Mouse (Mus musculus) forebrain, embryonic 10.5 days (tissue): ENCODE measurements at regions not wholly inside any gene's neighbourhood (a gene's known extent, or its start where the extent isn't known, plus 50 kb on each side); places are given as distances from the start of the nearest gene placed in this dataset.

Experiments
- DNase-seq: peaks from one replicate; pipeline ENCODE4 v3.0.0-alpha.2; 2017; ENCODE audit warnings: low spot score; ENCODE audit errors: extremely low spot score
- H3K27ac ChIP-seq: fragments of 300-500 bp; sonication (generic); 2 replicates; pipeline ENCODE4 v1.5.1; 2016; ENCODE audit warnings: mild to moderate bottlenecking
- H3K27me3 ChIP-seq: fragments of 300-500 bp; sonication (generic); 2 replicates; pipeline ENCODE4 v1.6.1; 2016; ENCODE audit warnings: mild to moderate bottlenecking; ENCODE audit not compliant: poor library complexity, severe bottlenecking
- H3K36me3 ChIP-seq: fragments of 300-500 bp; sonication (generic); replicated peaks from 2 replicates; pipeline ENCODE4 v1.6.1; 2016; ENCODE audit warnings: mild to moderate bottlenecking, moderate library complexity
- H3K4me1 ChIP-seq: fragments of 300-500 bp; sonication (generic); 2 replicates; pipeline ENCODE4 v1.6.1; 2016
- H3K4me3 ChIP-seq: fragments of 300-500 bp; sonication (generic); 2 replicates; pipeline ENCODE4 v1.5.1; 2016; ENCODE audit warnings: mild to moderate bottlenecking, moderate library complexity
- H3K9me3 ChIP-seq: fragments of 300-500 bp; sonication (generic); 2 replicates; pipeline ENCODE4 v1.6.1; 2016; ENCODE audit warnings: mild to moderate bottlenecking, moderate library complexity
- WGBS: fragments of 180-500 bp; shearing (Covaris S2); methylation state at CpG from one replicate; pipeline ENCODE4 v1.1.7; 2016; 5-methylcytosine and 5-hydroxymethylcytosine counted together

- H3K27ac ChIP-seq, result no peak overlapping the region
- 84% methylated on average over 3 of the region's 3 CpGs for WGBS
- DNase-seq, result no peak
Observed at GRCm38 (mm10) chr5:74776081-74776480, 73.4 kb upstream of the Lnx1 start.

DNA sequence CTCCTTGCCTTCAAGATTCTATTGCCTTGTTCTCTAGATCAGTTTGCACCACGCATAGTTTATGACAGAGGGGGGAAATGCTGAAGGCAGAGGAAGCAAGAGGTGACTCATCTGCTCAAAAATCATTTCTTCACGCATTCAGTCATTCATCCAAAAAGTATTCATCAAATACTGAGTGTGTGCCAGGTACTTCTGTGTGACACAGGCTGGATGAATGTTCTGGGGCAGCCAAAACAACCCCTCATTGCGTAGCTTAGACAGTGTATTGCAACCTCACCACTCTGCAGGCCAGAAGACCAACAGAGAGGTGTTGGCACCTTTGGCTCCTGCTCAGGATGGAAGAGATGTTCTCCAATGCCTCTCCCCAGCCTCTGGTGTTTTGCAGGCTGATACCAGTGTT is 72.9 kb upstream of the Lnx1 start:
- no peak for DNase-seq
- Histone ChIP-seq H3K27me3 (no peaks in the 10 kb centered on the region), H3K27ac (no peak overlapping the region), H3K36me3 (no peaks in the 10 kb centered on the region), H3K9me3 (no peaks in the 10 kb centered on the region), H3K4me3 (no peak overlapping the region), H3K4me1 (no peaks in the 10 kb centered on the region)
- 88% methylated on average over 3 of the region's 3 CpGs for WGBS

More at GRCm38 (mm10) chr5:74776081-74776480, 73.4 kb upstream of the Lnx1 start:
- Histone ChIP-seq H3K27me3 (no peaks in the 10 kb centered on the region), H3K9me3 (no peaks in the 10 kb centered on the region), H3K4me3 (no peak overlapping the region), H3K4me1 (no peaks in the 10 kb centered on the region), H3K36me3 (no peaks in the 10 kb centered on the region)

- no peaks in the 10 kb centered on the region for H3K4me1 ChIP-seq
- no peak overlapping the region for H3K4me3 ChIP-seq
- H3K9me3 ChIP-seq, result no peaks in the 10 kb centered on the region
- no peak for DNase-seq
- no peaks in the 10 kb centered on the region for H3K27me3 ChIP-seq
- WGBS, result 86% methylated on average over 14 of the region's 14 CpGs
- no peak overlapping the region for H3K27ac ChIP-seq
- no peaks in the 10 kb centered on the region for H3K36me3 ChIP-seq
Observed at GRCm38 (mm10) chr5:74773558-74774429, 71.1 kb upstream of the Lnx1 start.

- 81% methylated on average over 7 of the region's 7 CpGs for WGBS
- Histone ChIP-seq H3K4me3 (no peak overlapping the region), H3K36me3 (no peaks in the 10 kb centered on the region), H3K9me3 (no peaks in the 10 kb centered on the region), H3K4me1 (no peaks in the 10 kb centered on the region), H3K27ac (no peak overlapping the region), H3K27me3 (0 out of 2 replicates have a peak, but pooled peaks cover 12% of the 10 kb centered on the region)
- DNase-seq, result no peak
Observed at GRCm38 (mm10) chr5:74771121-74771520, 68.4 kb upstream of the Lnx1 start.

DNA sequence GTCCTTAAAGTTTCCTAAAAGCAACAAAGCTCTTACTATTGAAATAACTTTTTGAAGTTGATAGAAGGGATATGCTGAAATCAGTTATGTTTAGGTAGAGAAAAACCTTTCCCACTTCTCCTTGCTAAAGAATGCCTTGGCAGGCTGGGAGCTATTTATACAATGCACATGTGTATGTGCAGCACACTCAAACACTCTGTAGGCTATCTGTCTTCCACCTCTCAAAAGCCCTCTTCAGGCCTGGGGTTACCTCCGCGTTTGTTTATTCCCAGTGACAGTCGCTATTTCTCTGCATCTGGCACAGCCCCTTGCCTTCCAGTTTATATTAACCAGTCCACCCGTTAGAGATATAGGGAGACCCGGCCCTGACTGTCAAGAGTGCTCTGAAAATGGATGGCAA is 66.3 kb upstream of the Lnx1 start:
- 87% methylated on average over 5 of the region's 5 CpGs for WGBS
- no peaks in the 10 kb centered on the region for H3K9me3 ChIP-seq
- no peak for DNase-seq
- no peaks in the 10 kb centered on the region for H3K36me3 ChIP-seq
- no peak overlapping the region for H3K27ac ChIP-seq
- peaks cover 13% of the 10 kb centered on the region; the same call in 1 of the 2 replicates for H3K4me1 ChIP-seq
- H3K27me3 ChIP-seq, result 0 out of 2 replicates have a peak, but pooled peaks cover 13% of the 10 kb centered on the region
- H3K4me3 ChIP-seq, result no peak overlapping the region

DNA sequence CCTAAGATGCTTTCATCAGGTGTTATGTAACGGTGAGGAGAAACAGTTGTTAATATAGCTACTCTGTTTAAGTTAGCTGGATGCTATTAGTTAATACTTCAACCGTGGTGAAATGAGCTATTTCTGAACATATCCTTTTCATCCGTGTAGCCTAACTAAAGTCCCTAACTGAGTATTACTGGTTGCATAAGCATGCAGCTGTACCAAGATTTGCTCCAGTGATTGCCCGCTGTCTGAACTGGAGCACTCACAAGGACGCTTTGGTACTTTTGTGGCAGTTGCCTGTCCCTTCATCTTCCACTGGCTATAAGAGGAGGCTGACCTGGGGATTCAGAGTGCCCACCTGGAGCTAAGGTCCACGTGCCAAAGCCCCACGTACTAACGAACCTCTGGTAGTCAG is 65.3 kb upstream of the Lnx1 start:
- peaks cover 13% of the 10 kb centered on the region; the same call in 1 of the 2 replicates for H3K4me1 ChIP-seq
- 80% methylated on average over 8 of the region's 8 CpGs for WGBS
- H3K4me3 ChIP-seq, result no peak overlapping the region
- no peaks in the 10 kb centered on the region for H3K36me3 ChIP-seq
- no peak overlapping the region for H3K27ac ChIP-seq
- DNase-seq, result no peak
- 0 out of 2 replicates have a peak, but pooled peaks cover 20% of the 10 kb centered on the region for H3K27me3 ChIP-seq
- H3K9me3 ChIP-seq, result no peaks in the 10 kb centered on the region

- no peaks in the 10 kb centered on the region for H3K9me3 ChIP-seq
- no peak overlapping the region for H3K4me3 ChIP-seq
- H3K36me3 ChIP-seq, result no peaks in the 10 kb centered on the region
- WGBS, result 83% methylated on average over 8 of the region's 8 CpGs
- H3K4me1 ChIP-seq, result peaks cover 13% of the 10 kb centered on the region; the same call in 1 of the 2 replicates
- H3K27ac ChIP-seq, result no peak overlapping the region
- no peak for DNase-seq
- 0 out of 2 replicates have a peak, but pooled peaks cover 20% of the 10 kb centered on the region for H3K27me3 ChIP-seq
Observed at GRCm38 (mm10) chr5:74766211-74766610, 63.5 kb upstream of the Lnx1 start.

- Histone ChIP-seq H3K27me3 (0 out of 2 replicates have a peak, but pooled peaks cover 20% of the 10 kb centered on the region), H3K9me3 (no peaks in the 10 kb centered on the region), H3K4me1 (peaks cover 13% of the 10 kb centered on the region; the same call in 1 of the 2 replicates), H3K36me3 (no peaks in the 10 kb centered on the region), H3K27ac (no peak overlapping the region), H3K4me3 (no peak overlapping the region)
- 68% methylated on average over 9 of the region's 9 CpGs for WGBS
- no peak for DNase-seq
Observed at GRCm38 (mm10) chr5:74765061-74765767, 62.5 kb upstream of the Lnx1 start.

GRCm38 (mm10) chr5:74757557-74757956 is 54.8 kb upstream of the Lnx1 start:
- DNase-seq, result no peak
- no peak overlapping the region for H3K4me3 ChIP-seq
- H3K4me1 ChIP-seq, result peaks cover 3% of the 10 kb centered on the region; the same call in 1 of the 2 replicates
- H3K27ac ChIP-seq, result no peak overlapping the region
- H3K9me3 ChIP-seq, result no peaks in the 10 kb centered on the region
- 95% methylated on average over 5 of the region's 5 CpGs for WGBS
- no peaks in the 10 kb centered on the region for H3K27me3 ChIP-seq
- H3K36me3 ChIP-seq, result no peaks in the 10 kb centered on the region

DNA sequence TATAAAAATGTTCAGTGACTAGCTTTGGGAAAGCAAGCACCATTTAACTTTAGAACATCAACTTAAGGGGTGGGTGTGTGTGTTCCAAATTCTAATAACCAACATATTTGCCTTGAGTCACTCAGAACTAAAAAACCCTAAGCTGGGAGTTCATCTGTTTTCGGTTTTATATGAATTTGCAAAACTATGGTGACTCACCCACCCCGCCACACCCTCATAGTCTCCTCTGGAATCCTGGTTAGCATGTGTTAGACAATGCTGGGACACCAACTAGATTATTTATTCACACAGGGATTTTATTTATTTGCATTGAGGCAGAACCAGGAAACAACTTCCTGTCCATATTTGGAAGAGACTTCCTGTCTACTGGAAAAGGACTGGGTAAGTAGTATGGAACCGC is 50.2 kb upstream of the Lnx1 start:
- peaks cover 3% of the 10 kb centered on the region; the same call in 1 of the 2 replicates for H3K4me1 ChIP-seq
- no peaks in the 10 kb centered on the region for H3K36me3 ChIP-seq
- no peak overlapping the region for H3K4me3 ChIP-seq
- H3K27ac ChIP-seq, result no peak overlapping the region
- no peaks in the 10 kb centered on the region for H3K27me3 ChIP-seq
- no peaks in the 10 kb centered on the region for H3K9me3 ChIP-seq
- DNase-seq, result no peak
- 90% methylated on average over 3 of the region's 3 CpGs for WGBS
